Mouse (Mus musculus): Measurements from ENCODE around the gene Gm10392. TPM values are rescaled to one million over a fixed set of nuclear protein-coding genes. Genes with fewer than 3 reads are reported as not detected.
"Not testable (repeated sequence)": the region's sequence is repeated elsewhere in the genome, so short reads cannot be mapped to it uniquely, and the experiment has no call there.

Gm10392 gene
- 0.14 TPM in 1 of 2 replicates, not detected in the other for polyA plus RNA-seq (2016; fragmentation: Nextera tagmentation; extraction: Ambion mirVana)

DNA sequence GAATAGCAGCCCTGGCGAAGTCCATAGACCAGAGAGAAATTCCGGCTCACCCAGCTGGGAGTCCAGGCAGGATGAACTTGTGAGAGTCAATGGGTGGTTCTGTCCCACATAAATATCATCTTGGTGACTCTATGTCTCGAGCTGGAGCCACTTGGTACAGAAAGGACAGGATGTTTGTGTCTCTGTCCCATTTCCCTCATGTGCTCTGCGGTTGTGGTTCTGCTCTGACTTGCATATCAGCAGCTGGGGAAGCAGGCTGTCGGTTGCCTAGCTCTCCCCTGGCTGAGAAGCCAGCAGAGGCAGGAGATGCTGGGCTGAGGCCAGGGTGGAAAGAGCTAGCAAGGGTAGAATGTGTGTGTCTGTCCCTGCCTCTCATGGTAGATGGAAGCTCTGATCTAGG, at the start of gene Gm10392:
Gene Gm10392 (minus strand): TSS at position 156 of the 400 bp plus-strand sequence.
- Histone ChIP-seq H3K36me3 (no peaks in the 10 kb centered on the region), H3K9ac (no peak within 1 kb of the TSS), H3K4me3 (no peak within 1 kb of the TSS), H3K4me2 (replicated peaks) (no peak within 1 kb of the TSS), H3K27me3 (peaks cover 24% of the 10 kb centered on the region), H3K27ac (no peak within 1 kb of the TSS), H3K9me3 (replicated peaks) (no peaks in the 10 kb centered on the region), H3K4me1 (peaks cover 35% of the 10 kb centered on the region)
- 85% methylated on average over 5 of the region's 5 CpGs for WGBS
- ATAC-seq (ENCODE audit: low FRiP score): no peak

DNA sequence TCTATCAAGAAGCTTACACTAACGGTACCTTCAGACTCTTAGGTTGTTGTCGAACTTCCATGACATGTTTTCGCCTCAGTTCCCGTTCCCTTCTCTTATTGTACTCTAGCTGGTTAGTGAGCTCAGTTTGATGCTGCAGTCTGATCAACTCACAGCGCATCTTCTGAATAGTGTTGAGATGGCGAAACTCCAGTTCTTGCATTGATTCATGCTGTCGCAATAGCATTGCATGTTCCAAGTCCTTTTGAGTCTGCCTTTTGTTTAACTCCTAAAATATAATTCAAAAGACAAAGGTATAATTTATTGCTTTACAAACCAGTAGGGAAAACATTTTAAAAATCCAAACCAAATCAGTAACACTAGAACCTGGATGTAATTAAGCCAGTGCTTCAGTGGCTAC, 26.3 kb upstream of the Gm10392 start:
- H3K4me3 ChIP-seq: no peak overlapping the region
- no peak for ATAC-seq (ENCODE audit: low FRiP score)
- 93% methylated on average over 7 of the region's 7 CpGs for WGBS
- no peak overlapping the region for H3K9ac ChIP-seq
- H3K4me1 ChIP-seq: no peaks in the 10 kb centered on the region
- H3K9me3 ChIP-seq (replicated peaks): no peaks in the 10 kb centered on the region
- H3K27ac ChIP-seq: no peak overlapping the region
- H3K27me3 ChIP-seq: no peaks in the 10 kb centered on the region
- no peak overlapping the region for H3K4me2 ChIP-seq (replicated peaks)
- peaks cover 71% of the 10 kb centered on the region for H3K36me3 ChIP-seq

DNA sequence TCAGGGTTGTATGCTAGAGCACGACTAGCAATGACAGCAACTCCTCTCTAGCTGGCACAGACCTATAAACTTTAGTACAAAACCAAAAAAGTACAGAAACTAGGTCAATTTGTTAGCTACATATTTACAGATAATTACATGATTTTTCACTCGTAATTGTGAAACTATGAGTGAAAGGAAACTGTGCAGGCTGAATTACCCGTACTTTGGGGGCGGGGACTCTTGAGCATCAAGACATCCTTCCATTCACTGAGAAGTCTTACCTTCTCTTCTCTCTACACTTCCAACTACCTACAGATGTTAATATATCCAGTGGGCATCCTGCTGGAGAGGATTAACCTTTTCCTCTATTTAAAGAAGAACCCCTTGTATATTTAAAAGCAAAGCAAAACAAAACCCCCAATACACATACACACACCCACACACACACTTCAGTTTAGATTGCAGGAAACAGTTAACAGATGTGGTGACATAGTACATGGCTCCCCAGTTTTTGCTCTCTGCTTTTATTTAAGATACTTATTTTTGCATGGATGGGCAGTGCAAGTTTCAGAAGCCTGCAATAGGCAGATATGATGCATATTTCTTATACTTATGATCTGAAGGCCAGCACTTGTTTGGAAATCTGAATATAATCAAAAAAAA, 13.3 kb upstream of the Gm10392 start:
- no peaks in the 10 kb centered on the region for H3K4me1 ChIP-seq
- peaks cover 11% of the 10 kb centered on the region; the same call in 1 of the 2 replicates for H3K36me3 ChIP-seq
- 93% methylated on average over 4 of the region's 4 CpGs for WGBS
- H3K27ac ChIP-seq: no peak overlapping the region
- no peaks in the 10 kb centered on the region for H3K9me3 ChIP-seq (replicated peaks)
- no peak for ATAC-seq (ENCODE audit: low FRiP score)
- H3K9ac ChIP-seq: no peak overlapping the region
- no peak overlapping the region for H3K4me2 ChIP-seq (replicated peaks)
- no peak overlapping the region for H3K4me3 ChIP-seq
- H3K27me3 ChIP-seq: no peaks in the 10 kb centered on the region

DNA sequence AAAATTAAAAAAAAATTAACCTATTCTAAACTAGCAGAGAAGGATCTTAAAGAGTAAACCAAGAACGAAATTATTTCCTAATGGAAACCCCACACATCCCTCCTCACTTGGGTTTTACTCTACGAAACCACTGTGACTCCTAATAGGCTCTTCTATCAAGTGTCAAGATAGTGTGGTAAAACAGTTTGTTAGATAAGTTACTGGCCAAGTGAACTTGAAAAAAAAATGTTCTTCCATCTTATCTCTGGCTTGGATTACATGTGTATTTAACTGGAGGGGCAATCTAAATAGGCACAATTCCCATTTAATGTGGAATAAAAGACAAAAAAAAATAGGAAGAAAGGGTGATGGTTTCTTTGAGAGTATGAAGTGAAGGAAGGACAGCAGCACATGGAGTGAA, 11.9 kb upstream of the Gm10392 start:
- no peaks in the 10 kb centered on the region for H3K27me3 ChIP-seq
- H3K4me2 ChIP-seq (replicated peaks): no peak overlapping the region
- no peak for ATAC-seq (ENCODE audit: low FRiP score)
- H3K36me3 ChIP-seq: 0 out of 2 replicates have a peak, but pooled peaks cover 3% of the 10 kb centered on the region
- no peaks in the 10 kb centered on the region for H3K9me3 ChIP-seq (replicated peaks)
- no peak overlapping the region for H3K9ac ChIP-seq
- WGBS: 91% methylated on average over 2 of the region's 2 CpGs
- no peaks in the 10 kb centered on the region for H3K4me1 ChIP-seq
- no peak overlapping the region for H3K4me3 ChIP-seq
- H3K27ac ChIP-seq: no peak overlapping the region

DNA sequence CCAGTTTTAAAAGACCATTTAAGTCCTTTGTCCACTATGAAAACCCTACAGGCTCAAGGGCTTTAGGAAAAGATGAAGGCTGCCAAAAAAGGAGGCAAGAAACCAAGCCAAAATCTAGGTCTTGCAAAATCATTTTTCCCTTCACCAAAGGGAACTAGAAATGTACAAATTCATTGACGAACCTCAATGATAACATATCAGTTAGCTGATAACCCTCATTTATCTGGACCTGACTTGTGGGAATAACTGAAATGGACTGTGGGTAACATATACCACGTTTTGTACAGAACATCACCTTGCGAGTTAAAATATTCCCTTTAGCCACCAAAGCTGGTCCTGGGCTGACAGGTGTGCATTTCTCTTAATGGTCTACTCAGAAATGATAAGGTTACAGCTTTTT, 10.6 kb upstream of the Gm10392 start:
- WGBS: 89% methylated on average over 3 of the region's 3 CpGs
- H3K4me2 ChIP-seq (replicated peaks): no peak overlapping the region
- no peak for ATAC-seq (ENCODE audit: low FRiP score)
- H3K36me3 ChIP-seq: 0 out of 2 replicates have a peak, but pooled peaks cover 2% of the 10 kb centered on the region
- H3K27me3 ChIP-seq: no peaks in the 10 kb centered on the region
- no peak overlapping the region for H3K27ac ChIP-seq
- no peaks in the 10 kb centered on the region for H3K9me3 ChIP-seq (replicated peaks)
- no peak overlapping the region for H3K9ac ChIP-seq
- H3K4me1 ChIP-seq: no peaks in the 10 kb centered on the region
- no peak overlapping the region for H3K4me3 ChIP-seq

DNA sequence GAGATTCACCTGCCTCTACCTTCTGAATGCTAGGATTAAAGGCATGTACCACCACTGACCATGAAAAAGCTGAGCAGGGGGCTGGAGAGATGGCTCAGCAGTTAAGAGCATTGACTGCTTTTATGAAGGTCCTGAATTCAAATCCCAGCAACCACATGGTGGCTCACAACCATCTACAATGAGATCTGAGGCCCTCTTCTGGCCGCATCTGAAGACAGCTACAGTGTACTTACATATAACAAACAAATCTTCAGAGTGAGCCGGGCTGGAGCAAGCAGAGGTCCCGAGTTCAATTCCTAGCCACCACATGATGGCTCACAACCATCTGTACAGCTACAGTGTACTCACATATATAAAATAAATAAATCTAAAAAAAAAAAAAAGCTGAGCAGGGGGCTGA, 9.4 kb upstream of the Gm10392 start:
- 90% methylated on average over 3 of the region's 3 CpGs for WGBS
- not testable (repeated sequence) for H3K9me3 ChIP-seq (replicated peaks); H3K27ac ChIP-seq; H3K4me1 ChIP-seq; ATAC-seq (ENCODE audit: low FRiP score); H3K4me2 ChIP-seq (replicated peaks); H3K27me3 ChIP-seq; H3K36me3 ChIP-seq; H3K9ac ChIP-seq; H3K4me3 ChIP-seq

DNA sequence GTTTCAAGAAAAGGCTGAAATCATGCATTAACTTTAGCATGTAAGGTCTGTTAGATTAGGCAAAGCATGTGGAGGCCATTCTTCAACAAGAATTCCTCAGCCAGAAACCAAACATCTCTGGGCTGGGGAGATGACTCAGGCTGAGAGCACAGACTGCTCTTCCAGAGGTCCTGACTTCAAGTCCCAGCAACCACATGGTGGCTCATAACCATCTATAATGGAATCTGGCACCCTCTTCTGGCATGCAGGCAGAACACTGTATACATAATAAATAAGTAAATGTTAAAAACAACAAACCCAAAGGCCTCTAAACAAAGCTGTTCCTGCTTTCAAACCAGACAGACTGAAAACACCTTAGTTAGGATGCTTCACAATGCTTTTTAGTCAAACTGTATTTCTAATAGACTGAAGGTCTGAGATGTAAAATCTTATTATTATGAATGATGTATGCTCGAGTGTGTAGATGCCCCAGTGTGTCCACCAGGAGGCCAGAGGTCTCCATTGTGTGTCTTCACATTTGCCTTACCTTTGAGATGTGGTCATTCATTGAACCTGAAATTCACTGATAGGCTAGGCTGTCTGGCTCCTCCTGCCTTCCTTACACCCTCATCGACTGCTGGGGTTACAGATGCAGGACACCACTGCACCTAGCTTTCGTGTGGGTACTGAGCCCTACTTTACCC, 6.9 kb upstream of the Gm10392 start:
- Histone ChIP-seq H3K27ac (no peak overlapping the region), H3K36me3 (no peaks in the 10 kb centered on the region), H3K9ac (no peak overlapping the region), H3K27me3 (no peaks in the 10 kb centered on the region), H3K9me3 (replicated peaks) (no peaks in the 10 kb centered on the region), H3K4me2 (replicated peaks) (no peak overlapping the region), H3K4me1 (no peaks in the 10 kb centered on the region), H3K4me3 (no peak overlapping the region)
- WGBS: 73% methylated on average over 3 of the region's 3 CpGs
- no peak for ATAC-seq (ENCODE audit: low FRiP score)

DNA sequence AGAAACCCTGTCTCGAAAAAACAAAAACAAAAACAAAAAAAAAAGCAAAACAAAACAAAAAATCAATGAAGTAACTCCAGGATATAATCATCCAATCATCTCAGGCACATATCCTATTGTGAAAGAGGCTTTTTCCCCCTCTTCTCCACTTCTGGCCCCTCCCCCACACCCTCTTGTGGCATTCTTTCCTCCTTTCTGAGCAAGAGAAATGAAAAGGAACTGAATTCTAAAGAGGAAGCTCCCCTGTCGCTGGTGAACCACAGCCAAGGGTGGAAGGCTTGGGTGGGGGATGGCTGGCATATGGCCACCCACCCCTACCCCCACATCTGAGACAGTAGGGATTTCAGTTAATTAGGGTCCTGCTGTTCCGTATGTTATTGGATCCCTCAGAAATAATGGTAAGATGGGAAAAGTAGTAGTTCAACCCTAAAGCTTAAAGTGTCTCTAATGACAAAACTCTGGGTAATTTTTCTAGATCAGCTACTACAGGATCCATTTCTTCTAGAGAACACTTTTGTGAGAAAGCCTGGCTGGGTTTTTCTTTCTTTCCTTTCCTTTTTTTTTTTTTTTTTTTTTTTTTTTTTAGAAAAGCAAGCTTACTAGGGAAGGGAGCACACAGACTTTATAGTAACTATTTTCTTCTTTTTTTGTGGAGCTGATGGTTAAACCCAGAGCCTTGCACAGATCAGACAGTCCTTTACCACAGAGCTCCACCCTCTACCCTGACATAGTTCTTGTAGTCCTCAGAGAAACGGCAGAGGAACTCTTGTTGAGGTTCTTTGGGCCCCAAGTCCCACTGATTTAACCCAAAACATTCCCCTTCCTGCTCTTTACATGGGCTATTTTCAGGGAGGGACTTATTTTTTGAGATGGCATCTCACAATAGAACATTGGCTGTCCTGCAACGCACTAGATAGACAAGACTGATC, 1.9 kb upstream of the Gm10392 start:
- Histone ChIP-seq H3K27ac (no peak overlapping the region), H3K9me3 (replicated peaks) (no peaks in the 10 kb centered on the region), H3K4me2 (replicated peaks) (no peak overlapping the region), H3K4me3 (no peak overlapping the region), H3K36me3 (no peaks in the 10 kb centered on the region), H3K4me1 (peaks cover 17% of the 10 kb centered on the region), H3K9ac (no peak overlapping the region), H3K27me3 (peaks cover 14% of the 10 kb centered on the region)
- no peak for ATAC-seq (ENCODE audit: low FRiP score)
- WGBS: 46% methylated on average over 5 of the region's 5 CpGs

DNA sequence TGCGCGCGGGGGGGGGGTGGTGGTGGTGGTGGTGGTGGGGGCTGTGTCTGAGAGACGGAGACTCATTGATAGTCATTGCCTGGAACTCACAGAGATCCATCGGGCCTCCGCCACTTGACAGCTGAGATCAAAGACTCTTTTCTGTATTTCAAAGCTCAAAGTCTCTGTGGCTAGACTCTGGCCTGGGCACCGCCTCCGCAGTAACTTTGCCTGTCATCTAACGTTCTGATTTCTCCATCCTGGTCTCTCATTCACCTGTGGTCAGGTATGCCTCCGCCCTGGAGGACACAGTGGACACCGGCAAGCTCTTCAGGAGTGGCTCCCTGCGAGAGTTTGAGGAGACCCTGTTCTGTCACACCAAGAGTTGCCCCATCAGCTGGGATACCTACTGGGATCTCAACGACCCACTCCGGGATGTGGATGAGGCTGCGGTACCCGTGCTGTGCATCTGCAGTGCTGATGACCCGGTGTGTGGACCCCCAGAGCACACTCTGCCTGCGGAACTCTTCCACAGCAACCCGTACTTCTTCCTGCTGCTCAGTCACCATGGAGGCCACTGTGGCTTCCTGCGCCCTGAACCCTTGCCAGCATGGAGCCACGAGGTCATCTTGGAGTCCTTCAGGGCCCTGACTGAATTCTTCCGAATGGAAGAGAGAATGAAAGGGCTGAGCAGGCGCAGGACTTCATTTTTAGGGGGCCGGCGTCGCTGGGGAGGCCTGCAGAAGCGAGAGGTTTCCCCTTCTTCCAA, 773 bp downstream of the Gm10392 start:
- peaks cover 24% of the 10 kb centered on the region for H3K27me3 ChIP-seq
- H3K9me3 ChIP-seq (replicated peaks): no peaks in the 10 kb centered on the region
- no peak overlapping the region for H3K9ac ChIP-seq
- WGBS: 77% methylated on average over 27 of the region's 27 CpGs
- no peak overlapping the region for H3K4me2 ChIP-seq (replicated peaks)
- no peaks in the 10 kb centered on the region for H3K36me3 ChIP-seq
- no peak overlapping the region for H3K4me3 ChIP-seq
- H3K27ac ChIP-seq: no peak overlapping the region
- peaks cover 42% of the 10 kb centered on the region for H3K4me1 ChIP-seq
- no peak for ATAC-seq (ENCODE audit: low FRiP score)

DNA sequence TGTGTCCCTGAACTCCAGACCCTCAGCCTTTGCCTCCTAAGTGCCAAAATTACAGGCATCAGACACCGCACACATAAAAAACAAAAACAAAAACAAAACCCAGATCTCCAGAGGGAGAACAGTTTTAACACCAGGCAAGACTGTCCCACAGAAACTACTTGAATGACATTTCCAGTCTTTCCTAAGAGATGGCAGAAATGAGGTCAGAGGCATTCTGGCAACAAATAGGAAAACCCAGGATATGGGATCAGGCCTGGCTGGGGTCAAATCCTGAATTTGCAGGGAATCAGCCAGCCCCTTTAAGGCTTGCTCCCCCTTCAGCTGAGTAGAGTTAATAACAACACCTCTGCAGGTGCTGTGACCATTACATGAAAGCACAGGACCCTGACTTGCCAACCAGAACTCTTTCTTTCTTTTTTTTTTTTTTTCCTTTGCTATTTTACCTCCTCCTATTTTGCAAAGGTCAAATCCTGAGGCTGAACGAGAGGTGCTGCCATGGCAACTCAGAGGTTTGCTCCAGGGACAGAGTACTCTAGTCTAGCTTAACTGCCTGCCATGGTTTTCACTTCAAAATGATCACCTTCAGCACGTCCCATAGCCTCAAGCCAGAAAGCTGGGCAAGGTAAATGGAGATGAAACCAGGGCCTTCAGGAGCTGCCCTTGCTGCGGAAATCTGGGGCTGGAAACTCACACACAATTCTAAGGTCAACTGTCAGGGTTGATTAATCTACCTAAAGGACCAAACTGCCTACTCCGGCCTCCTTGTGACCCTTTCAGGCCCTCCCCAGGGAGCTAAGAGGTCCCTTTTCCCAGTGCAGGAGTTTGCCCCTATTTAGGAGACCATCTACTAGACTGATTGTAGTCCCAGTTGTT, 2.2 kb downstream of the Gm10392 start:
- Histone ChIP-seq H3K27ac (no peak overlapping the region), H3K4me1 (peaks cover 49% of the 10 kb centered on the region), H3K36me3 (no peaks in the 10 kb centered on the region), H3K4me3 (no peak overlapping the region), H3K4me2 (replicated peaks) (no peak overlapping the region), H3K9ac (no peak overlapping the region), H3K27me3 (peaks cover 24% of the 10 kb centered on the region), H3K9me3 (replicated peaks) (no peaks in the 10 kb centered on the region)
- WGBS: 46% methylated on average over 5 of the region's 5 CpGs
- ATAC-seq (ENCODE audit: low FRiP score): no peak
